Comparison of ENCODE assay signal across 23 mouse cellular contexts in genomic region chr2:26247531-26247930, GRCm38 (mm10). TPM values are rescaled to one million over a fixed set of nuclear protein-coding genes. Genes with fewer than 3 reads are reported as not detected.
DNase-seq lines count a peak whose midpoint lies in the region; ATAC-seq and TF ChIP-seq lines count a peak whose summit lies in the region.
"Had no signal": no experiment of that assay in that cellular context is flagged by ENCODE, and none has a peak within 500 bp of the region (broad histone marks: within the 10 kb centered on the region; RNA-seq: fewer than 3 reads in every experiment).

No protein-coding gene starts in this region.

- TF ChIP-seq CTCF in lung, postnatal 0 days (IDR thresholded peaks at IDR 0.05) = no peak

- H3K4me3 ChIP-seq in lung, postnatal 0 days (ENCODE audit: low read depth, low read length) = no peak overlapping the region
- H3K4me3 ChIP-seq: embryonic facial prominence, embryonic 13.5 days; kidney, embryonic 15.5 days; layer of hippocampus, adult 2 months; limb, embryonic 15.5 days; liver, embryonic 15.5 days; midbrain, embryonic 12.5 days had no signal

- DNase-seq in gastrocnemius, postnatal 14 days = peak; percentile 24
- DNase-seq in gastrocnemius, adult 8-10 months (ENCODE audit: low spot score in 2 of 2) = no peak
- peak; percentile 42 for DNase-seq in lung, postnatal 10 days
- DNase-seq in lung, postnatal 0 days (ENCODE audit: low spot score) = no peak
- DNase-seq in 3T3-L1 (ENCODE audit: low read depth, low spot score) = peak; percentile 56
- DNase-seq in adipocyte (ENCODE audit: low spot score) = peak; percentile 23
- DNase-seq: adrenal gland, adult 8-10 months; cerebellum, adult 11 months; heart, postnatal 36 days; thymus, adult 2 months had no signal

- no peak overlapping the region for H3K4me2 ChIP-seq in lung, postnatal 0 days (replicated peaks; ENCODE audit: low read depth, low read length)
- H3K4me2 ChIP-seq: embryonic facial prominence, embryonic 13.5 days; hindbrain, embryonic 14.5 days; kidney, embryonic 15.5 days; limb, embryonic 15.5 days; liver, embryonic 15.5 days; midbrain, embryonic 12.5 days had no signal

- H3K9ac ChIP-seq in lung, postnatal 0 days (replicated peaks; ENCODE audit: low read depth) = no peak overlapping the region
- H3K9ac ChIP-seq: embryonic facial prominence, embryonic 13.5 days; hindbrain, embryonic 14.5 days; kidney, embryonic 15.5 days; limb, embryonic 15.5 days; liver, embryonic 15.5 days; midbrain, embryonic 12.5 days had no signal

- no peaks in the 10 kb centered on the region for H3K4me1 ChIP-seq in lung, postnatal 0 days (ENCODE audit: insufficient read depth, low read depth, low read length)
- H3K4me1 ChIP-seq: kidney, embryonic 15.5 days; limb, embryonic 15.5 days; liver, embryonic 15.5 days; midbrain, embryonic 12.5 days had no signal

- TF ChIP-seq EP300 in lung, postnatal 0 days (IDR thresholded peaks at IDR 0.05) = no peak

- 34% methylated on average over 3 of the region's 3 CpGs for WGBS in lung, postnatal 0 days

- H3K27ac ChIP-seq in lung, postnatal 0 days (ENCODE audit: low read length) = no peak overlapping the region
- H3K27ac ChIP-seq: embryonic facial prominence, embryonic 13.5 days; hindbrain, embryonic 14.5 days; kidney, embryonic 15.5 days; layer of hippocampus, adult 2 months; limb, embryonic 15.5 days; liver, embryonic 15.5 days; midbrain, embryonic 12.5 days had no signal

- no peak for ATAC-seq in lung, postnatal 0 days
- no peak for ATAC-seq in megakaryocyte, adult 5-6 weeks (ENCODE audit: poor library complexity, severe bottlenecking)
- ATAC-seq: forebrain, embryonic 16.5 days had no signal

- H3K9me3 ChIP-seq in lung, postnatal 0 days (ENCODE audit: low read length) = no peaks in the 10 kb centered on the region
- H3K9me3 ChIP-seq: embryonic facial prominence, embryonic 13.5 days; kidney, embryonic 15.5 days; limb, embryonic 15.5 days; liver, embryonic 15.5 days; midbrain, embryonic 12.5 days had no signal

- intact Hi-C loops in gastrocnemius, postnatal 14 days (cut with DNase I; ENCODE audit: low total_unique reads) = no loop called here

- no peaks in the 10 kb centered on the region for H3K36me3 ChIP-seq in lung, postnatal 0 days (ENCODE audit: insufficient read depth, low read length)
- H3K36me3 ChIP-seq: embryonic facial prominence, embryonic 13.5 days; kidney, embryonic 15.5 days; limb, embryonic 15.5 days; liver, embryonic 15.5 days; midbrain, embryonic 12.5 days had no signal

- no peaks in the 10 kb centered on the region for H3K27me3 ChIP-seq in lung, postnatal 0 days (replicated peaks; ENCODE audit: insufficient read depth, low read length)
- H3K27me3 ChIP-seq: embryonic facial prominence, embryonic 13.5 days; kidney, embryonic 15.5 days; limb, embryonic 15.5 days; midbrain, embryonic 12.5 days had no signal

RNA-seq across cellular contexts. Expression of gene Qsox2, which starts 10.2 kb away (rescaled TPM):
- 1 to 10 TPM; 4.3 to 5.4 TPM for total RNA-seq in gastrocnemius, postnatal 14 days (2021)
- 1 to 10 TPM; 3.2 to 4.5 (median 3.3) TPM for total RNA-seq in gastrocnemius, adult 8-10 months (2022)
- polyA plus RNA-seq in lung, postnatal 0 days (2015; fragmentation: Nextera tagmentation; extraction: Ambion mirVana) = 11.3 and 12.9 TPM in 2 replicates
- total RNA-seq in megakaryocyte, adult 5-6 weeks (2015) = 3.5 and 4.7 TPM in 2 replicates
- total RNA-seq in megakaryocyte, adult 5-6 weeks (2017) = 1.9 and 2.5 TPM in 2 replicates

RNA-seq across cellular contexts. Expression of gene Lhx3, which starts 39.4 kb away (rescaled TPM):
- total RNA-seq in gastrocnemius, postnatal 14 days (2021) = not detected
- total RNA-seq in gastrocnemius, adult 8-10 months (2022) = not detected
- not detected in 2 replicates for polyA plus RNA-seq in lung, postnatal 0 days (2015; fragmentation: Nextera tagmentation; extraction: Ambion mirVana)
- not detected in 2 replicates for total RNA-seq in megakaryocyte, adult 5-6 weeks (2015)
- not detected in 2 replicates for total RNA-seq in megakaryocyte, adult 5-6 weeks (2017)
- total RNA-seq: heart, postnatal 36 days; layer of hippocampus, adult 2 months; monocyte, adult 5-6 weeks had no signal
- polyA plus RNA-seq: C2C12; forebrain, embryonic 16.5 days; intestine, embryonic 14.5 days; kidney, embryonic 15.5 days; limb, embryonic 15.5 days; liver, embryonic 15.5 days had no signal

RNA-seq across cellular contexts. Expression of gene Ccdc187, which starts 46.8 kb away (rescaled TPM):
- total RNA-seq in gastrocnemius, postnatal 14 days (2021) = under 1 TPM; 0.04 to 0.09 TPM
- total RNA-seq in gastrocnemius, adult 8-10 months (2022) = not detected
- polyA plus RNA-seq in lung, postnatal 0 days (2015; fragmentation: Nextera tagmentation; extraction: Ambion mirVana) = 0.61 and 0.77 TPM in 2 replicates
- total RNA-seq in megakaryocyte, adult 5-6 weeks (2015) = not detected in 2 replicates
- not detected in 2 replicates for total RNA-seq in megakaryocyte, adult 5-6 weeks (2017)
- total RNA-seq: monocyte, adult 5-6 weeks had no signal
- polyA plus RNA-seq: C2C12; neural tube, embryonic 11.5 days had no signal

Comparison
In these comparisons a context has a peak if more than half of its experiments do, and no peak if none do; other contexts are left out.
1. DNase-seq: peak in gastrocnemius, postnatal 14 days (single experiment), lung, postnatal 10 days (single experiment), 3T3-L1 (single experiment) and adipocyte (single experiment); none in gastrocnemius, adult 8-10 months (0 of 2) and lung, postnatal 0 days (single experiment).